Mouse (Mus musculus): ENCODE measurements around the gene Vav1.

DNA sequence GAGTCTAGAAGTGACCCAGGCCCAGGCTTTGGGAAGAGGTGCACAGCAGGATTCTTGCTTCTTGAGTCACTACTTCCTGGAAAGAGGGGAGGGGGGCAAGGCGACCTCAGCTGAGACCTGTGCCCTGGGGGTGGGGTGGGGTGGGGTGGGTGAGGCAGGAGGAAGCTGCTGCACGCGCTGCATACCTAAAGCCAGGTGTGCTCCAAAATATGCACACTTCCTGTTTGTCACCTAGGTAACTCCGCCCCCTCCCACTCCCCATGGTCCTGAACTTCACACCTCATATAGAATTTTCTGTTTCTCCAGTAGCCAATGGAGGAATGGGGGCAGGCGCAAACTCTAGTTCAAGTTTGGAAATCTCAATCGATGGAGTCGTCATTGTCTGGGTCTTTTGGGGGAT is 5.1 kb upstream of the Vav1 start:
- no peak for TF ChIP-seq CTCF (IDR thresholded peaks at IDR 0.05; ENCODE audit: low read depth, low read length)
- no peak for TF ChIP-seq POLR2A (IDR thresholded peaks at IDR 0.05; ENCODE audit: insufficient read depth, low read length)
